Mouse (Mus musculus): Measurements from ENCODE around the gene Gart. TPM values are rescaled to one million over a fixed set of nuclear protein-coding genes. Genes with fewer than 3 reads are reported as not detected.

Gene Gart
- 10 to 100 TPM; 93.3 to 94.2 TPM for total RNA-seq (2021)
- long read RNA-seq, experiment 1, transcript Gart-209 (22 exons, 3,276 nt) = minor isoform, 9 of 106 reads
- long read RNA-seq, experiment 1, transcript Gart-201 (22 exons, 3,518 nt) = major isoform, 43 of 106 reads
- long read RNA-seq, experiment 1, transcript Gart-202 (11 exons, 1,865 nt) = minor isoform, 21 of 106 reads
- long read RNA-seq, experiment 1, partial matches to known transcripts = 21 of 106 reads
- long read RNA-seq, experiment 1, other reads (novel, unspliced or antisense) = 9 of 106 reads
- long read RNA-seq, experiment 2, transcript Gart-209 (22 exons, 3,276 nt) = minor isoform, 13 of 69 reads
- long read RNA-seq, experiment 2, transcript Gart-201 (22 exons, 3,518 nt) = major isoform, 38 of 69 reads
- long read RNA-seq, experiment 2, transcript Gart-202 (11 exons, 1,865 nt) = minor isoform, 5 of 69 reads
- long read RNA-seq, experiment 2, partial matches to known transcripts = 7 of 69 reads
- long read RNA-seq, experiment 2, other reads (novel, unspliced or antisense) = 4 of 69 reads

- peak; percentile 98 for DNase-seq
These were observed at the start of gene Gart for GRCm38 (mm10) chr16:91646681-91647419. Gart (minus strand) TSS chr16:91646952.

- no peak for DNase-seq
These were observed 48.5 kb upstream of the Gart start for GRCm38 (mm10) chr16:91695108-91695755.

- DNase-seq = peak; percentile 86
These were observed 47.8 kb upstream of the Gart start for GRCm38 (mm10) chr16:91694455-91695084.

- DNase-seq = no peak
These were observed 43.0 kb upstream of the Gart start for GRCm38 (mm10) chr16:91689791-91690190.

GRCm38 (mm10) chr16:91688619-91689334 is 42.0 kb upstream of the Gart start, which contains the start of gene Donson:
Donson (minus strand) TSS chr16:91688770.
- peak; percentile 99 for DNase-seq

- DNase-seq = no peak
These were observed 41.4 kb upstream of the Gart start for GRCm38 (mm10) chr16:91688023-91688618.

- DNase-seq = no peak
These were observed 39.6 kb upstream of the Gart start for GRCm38 (mm10) chr16:91686369-91686768.

- DNase-seq = no peak
These were observed 38.8 kb upstream of the Gart start for GRCm38 (mm10) chr16:91685526-91685925.

- no peak for DNase-seq
These were observed 33.9 kb upstream of the Gart start for GRCm38 (mm10) chr16:91680656-91681055.

GRCm38 (mm10) chr16:91678147-91678911 is 31.6 kb upstream of the Gart start:
- no peak for DNase-seq

- no peak for DNase-seq
These were observed 27.7 kb upstream of the Gart start for GRCm38 (mm10) chr16:91674500-91674899.

- DNase-seq = no peak
These were observed 17.0 kb upstream of the Gart start for GRCm38 (mm10) chr16:91663795-91664194.

- DNase-seq = no peak
These were observed 15.6 kb upstream of the Gart start for GRCm38 (mm10) chr16:91662336-91662735.

GRCm38 (mm10) chr16:91661397-91661796 is 14.6 kb upstream of the Gart start:
- DNase-seq = no peak

- no peak for DNase-seq
These were observed 13.0 kb upstream of the Gart start for GRCm38 (mm10) chr16:91659798-91660197.

- no peak for DNase-seq
These were observed 11.7 kb upstream of the Gart start for GRCm38 (mm10) chr16:91658471-91658870.

GRCm38 (mm10) chr16:91657285-91657684 is 10.5 kb upstream of the Gart start:
- no peak for DNase-seq

- DNase-seq = no peak
These were observed 8.5 kb upstream of the Gart start for GRCm38 (mm10) chr16:91655285-91655684.

- no peak for DNase-seq
These were observed 5.4 kb upstream of the Gart start for GRCm38 (mm10) chr16:91652191-91652590.

- no peak for DNase-seq
These were observed 3.0 kb upstream of the Gart start for GRCm38 (mm10) chr16:91649781-91650180.

Data from adrenal gland, postnatal 10 days (tissue).